Mouse (Mus musculus) heart, adult 18-20 months (tissue): Measurements from ENCODE around the gene Hdac7. TPM values are rescaled to one million over a fixed set of nuclear protein-coding genes. Genes with fewer than 3 reads are reported as not detected.
A peak's percentile ranks its signal among the peaks of the same experiment; 100 is the strongest.

Experiments
- DNase-seq, 2 experiments: peaks; one replicate each; pipeline ENCODE4 v3.0.0; 2021 to 2022; ENCODE audit warnings: mixed read lengths in 1 of 2
- total RNA-seq, 2 experiments: library from RNA; stranded (reverse); gene quantifications; 2 replicates each; pipeline ENCODE4 v1.2.3; 2021

Gene Hdac7
- total RNA-seq, 2 experiments from 2014 or later: 19.3 to 26.3 TPM

DNA sequence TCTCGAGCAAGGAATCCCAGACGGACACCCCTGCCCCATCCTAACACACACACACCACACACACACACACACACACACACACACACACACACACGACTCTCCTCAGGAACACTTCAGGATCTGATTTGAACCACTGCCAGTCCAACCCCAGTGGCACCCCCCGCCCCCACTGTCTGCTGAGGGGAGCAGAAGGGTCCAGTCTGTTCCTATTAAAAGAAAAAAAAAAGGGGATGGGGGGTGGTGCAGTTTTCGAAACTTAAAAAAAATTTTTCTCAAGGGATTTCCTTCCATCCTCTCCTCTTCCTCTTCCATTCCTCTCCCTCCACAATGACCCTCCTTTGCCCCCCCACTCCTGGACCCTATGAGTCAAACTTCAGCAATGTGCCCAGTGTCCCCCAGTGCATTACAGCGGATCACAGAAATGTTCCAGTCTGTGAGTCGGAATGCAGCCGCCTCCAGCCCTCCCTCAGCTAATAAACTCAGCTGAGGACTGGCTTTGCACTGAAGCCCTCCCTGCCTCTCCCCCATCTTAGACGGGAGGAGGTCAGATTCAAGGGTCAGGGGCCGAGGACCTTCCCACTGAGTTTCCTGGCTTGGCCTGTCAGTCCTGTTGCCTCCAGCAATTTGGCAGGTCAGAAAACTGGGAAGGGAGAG lies 12.2 kb downstream of the Hdac7 start:
- DNase-seq: peak; percentile 65 to 79

DNA sequence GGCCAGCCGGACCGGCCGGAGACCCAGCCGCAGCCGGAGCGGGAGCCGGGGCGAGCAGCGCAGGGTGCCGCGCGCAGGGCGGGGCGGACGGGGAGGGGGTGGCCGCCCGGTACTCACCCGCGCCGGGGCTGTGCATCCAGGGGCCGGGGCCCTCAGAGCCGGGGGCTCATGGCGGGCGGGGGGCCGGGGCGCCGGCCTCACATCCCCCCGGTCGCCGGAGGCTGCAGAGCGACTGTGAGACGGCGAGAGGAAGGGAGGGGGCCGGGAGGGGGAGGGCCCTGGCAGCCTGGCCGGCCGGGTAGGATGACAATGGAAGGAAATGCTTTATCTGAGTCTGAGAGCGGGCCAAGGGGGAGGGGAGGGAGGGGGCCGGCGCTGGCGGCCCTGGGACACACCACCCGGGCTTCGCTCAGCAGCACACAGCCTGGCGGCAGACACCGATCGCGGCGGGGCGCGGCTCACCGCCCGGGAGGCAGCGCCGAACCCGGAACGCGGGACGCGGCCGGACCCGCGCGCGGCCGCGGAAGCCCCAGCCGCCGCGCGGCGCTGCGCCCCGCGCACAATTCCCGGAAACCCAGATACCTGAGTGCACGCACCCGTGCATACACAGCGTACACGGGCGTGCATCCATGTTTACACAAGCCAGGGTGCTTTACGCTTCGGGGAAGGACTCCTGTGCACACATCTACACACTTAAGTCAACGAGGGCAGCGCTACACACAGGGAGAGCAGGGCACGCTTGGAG lies 12.9 kb downstream of the Hdac7 start:
- DNase-seq: peak; percentile 80 to 86

DNA sequence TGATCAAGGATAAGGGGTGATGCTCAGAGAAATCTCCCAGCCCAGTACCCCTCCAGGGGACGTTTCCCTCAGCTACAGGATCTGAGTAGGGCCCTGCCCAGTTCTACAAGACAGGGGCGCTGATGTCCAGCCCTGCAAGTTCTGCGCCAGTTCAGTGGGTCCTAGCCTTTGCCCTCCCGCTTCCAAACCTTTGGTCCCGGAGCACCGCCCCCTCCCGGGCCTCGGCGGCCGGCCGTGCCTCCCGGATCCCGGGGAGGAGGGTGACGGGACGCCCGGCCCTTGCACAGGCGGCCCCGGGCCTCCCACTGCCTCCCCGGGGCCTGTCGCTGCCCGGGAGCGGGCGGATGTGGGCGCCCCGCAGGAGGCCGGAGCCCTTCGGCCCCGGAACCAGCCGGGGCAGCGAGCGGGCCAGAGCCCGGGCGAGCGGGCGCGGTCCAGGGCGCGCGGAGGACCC lies 13.5 kb downstream of the Hdac7 start:
- peak; percentile 66 to 76 for DNase-seq

DNA sequence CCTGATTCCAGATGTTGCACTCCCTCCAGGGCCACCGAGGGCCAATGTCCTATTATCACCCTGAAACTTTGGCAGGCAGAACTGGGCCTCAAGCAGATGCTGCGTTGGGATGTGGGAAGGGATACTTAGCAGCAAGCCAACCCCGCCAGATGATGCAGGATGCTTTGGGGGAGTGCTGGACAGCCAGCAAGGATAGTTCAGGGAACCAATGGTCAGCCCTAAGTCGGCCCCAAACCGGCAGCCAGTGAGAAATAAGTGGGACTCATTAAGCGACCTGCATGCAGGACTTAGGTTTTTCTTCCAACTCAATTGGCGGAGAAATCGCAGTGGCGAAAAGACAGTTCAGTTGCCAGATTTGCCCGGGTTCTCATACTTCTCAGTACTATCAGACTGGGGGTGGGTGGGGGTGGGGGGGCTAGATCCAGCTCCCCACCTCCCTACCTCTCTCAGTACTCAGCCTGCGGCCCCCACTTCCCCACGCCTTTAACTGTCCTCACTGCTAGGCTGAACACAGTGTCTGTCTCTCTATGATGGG lies 14.0 kb downstream of the Hdac7 start:
- peak; percentile 66 to 68 for DNase-seq

DNA sequence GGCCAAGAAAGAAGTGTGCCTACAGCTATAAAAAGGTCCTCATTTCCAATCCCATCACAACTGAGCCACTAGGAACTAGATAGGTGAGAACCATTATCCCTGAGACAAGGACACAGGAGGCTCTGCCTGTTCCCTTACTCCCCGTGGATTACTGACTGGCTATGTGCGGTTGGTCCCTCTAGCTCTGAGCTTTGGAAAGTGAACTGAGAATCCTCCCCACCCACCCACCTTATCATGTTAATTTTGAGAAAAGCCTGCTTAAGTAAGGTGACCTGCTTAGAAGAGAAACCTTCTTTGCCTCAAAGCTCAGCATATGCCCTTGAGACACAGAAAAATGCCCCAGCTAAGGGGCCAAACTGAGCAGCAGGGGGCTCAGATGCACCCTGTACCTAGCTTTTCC lies 14.9 kb downstream of the Hdac7 start:
- no peak for DNase-seq

DNA sequence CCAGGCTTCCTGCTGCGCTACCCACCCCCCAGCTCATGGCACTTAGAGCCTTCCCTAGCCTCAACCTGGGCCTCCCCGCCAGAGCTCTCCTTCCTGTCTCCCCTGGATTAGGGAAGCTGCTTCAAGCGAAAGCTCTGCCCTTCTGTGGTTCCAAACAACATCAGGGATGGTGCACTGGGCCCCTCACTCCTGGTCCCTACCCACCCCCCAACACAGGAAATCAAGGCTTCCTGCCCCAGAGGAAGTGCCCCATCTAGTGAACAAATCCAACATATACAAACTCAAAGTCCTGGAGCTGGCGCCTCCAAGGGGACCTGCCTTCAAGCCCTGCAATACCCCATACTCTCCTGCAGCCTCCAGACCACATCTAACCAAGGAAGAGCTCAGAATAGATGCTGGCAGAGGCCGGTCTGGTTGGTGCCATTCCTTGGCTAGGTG lies 15.4 kb downstream of the Hdac7 start:
- DNase-seq: peak; percentile 58 to 65

DNA sequence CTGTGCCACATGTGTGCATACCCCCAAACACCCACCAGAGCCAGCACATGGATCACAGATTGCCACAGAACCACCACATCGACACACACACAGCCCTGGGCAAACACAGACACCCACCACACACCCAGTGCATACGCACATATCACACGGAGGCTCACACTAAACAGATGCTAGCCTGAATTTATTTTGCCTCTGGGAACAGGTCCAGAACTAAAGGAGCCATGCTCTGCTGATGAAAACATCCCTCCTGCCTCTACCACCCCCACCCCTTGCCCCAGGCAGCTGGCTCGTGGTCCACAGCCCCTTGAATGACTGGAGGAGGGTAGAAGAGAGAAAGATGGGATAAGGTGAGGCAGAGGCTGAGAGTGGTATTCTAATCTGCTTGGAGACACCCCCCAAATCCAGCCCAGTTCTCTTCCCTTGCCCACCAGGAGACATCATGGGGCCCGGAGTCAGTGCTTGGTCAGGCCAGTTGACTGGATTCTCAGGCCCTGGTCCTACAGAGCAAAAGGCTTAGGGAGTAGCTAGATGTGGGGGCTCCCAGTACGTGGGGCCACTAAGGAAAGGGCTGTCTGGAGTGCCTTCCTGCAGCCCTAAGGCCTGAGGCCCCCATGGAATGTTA lies 16.0 kb downstream of the Hdac7 start:
- no peak for DNase-seq

DNA sequence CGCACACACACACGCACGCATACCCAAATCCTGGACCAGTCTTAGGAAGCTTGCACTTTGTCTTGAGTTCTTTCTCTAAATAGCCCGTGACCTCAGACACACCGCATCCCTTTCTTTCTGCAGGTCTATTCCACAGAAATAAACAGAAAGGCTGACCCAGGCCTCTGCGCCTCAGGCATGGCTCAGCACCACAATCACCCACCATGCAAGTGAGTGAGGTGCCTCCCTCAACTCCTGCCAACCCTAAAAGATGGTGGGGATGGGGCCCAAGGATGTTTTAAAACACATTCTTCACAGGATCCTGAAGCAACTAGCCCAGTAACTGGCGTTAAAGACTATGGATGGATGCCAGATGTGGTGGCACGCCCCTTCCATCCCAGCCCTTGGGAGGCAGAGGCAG lies 16.9 kb downstream of the Hdac7 start:
- DNase-seq: no peak

DNA sequence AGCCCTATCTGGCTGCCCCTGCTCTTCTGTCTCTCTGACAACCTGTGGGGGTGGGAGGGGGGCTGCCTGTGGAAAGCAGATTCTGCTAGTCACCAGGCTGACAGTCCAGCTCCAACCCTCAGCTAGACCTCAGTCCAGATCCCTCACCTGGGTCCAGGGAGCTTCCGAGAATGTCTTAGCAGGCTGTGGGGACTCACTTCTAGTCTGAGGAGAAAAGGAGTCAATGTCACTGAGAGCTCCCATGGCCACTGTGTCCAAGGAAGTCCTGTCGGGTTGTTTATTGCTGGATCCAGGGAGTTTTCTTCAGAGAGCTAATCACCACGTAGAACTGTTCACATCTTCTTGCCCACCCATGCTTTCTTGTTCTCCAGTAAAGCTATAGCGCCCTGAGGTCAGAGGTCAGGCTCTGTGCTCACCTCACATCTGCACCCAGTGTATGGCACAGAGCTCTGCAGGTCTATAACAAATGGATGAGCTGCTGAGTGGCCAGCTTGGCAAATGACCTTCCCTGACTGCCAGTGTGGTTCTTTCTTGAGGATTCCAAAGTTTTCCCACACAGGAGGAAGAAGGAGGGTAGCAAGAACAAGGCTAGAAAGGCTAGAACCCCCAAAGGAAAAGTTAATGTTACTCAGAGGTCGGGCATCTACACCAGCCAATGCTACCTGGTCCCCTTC lies 17.6 kb downstream of the Hdac7 start:
- DNase-seq: no peak

DNA sequence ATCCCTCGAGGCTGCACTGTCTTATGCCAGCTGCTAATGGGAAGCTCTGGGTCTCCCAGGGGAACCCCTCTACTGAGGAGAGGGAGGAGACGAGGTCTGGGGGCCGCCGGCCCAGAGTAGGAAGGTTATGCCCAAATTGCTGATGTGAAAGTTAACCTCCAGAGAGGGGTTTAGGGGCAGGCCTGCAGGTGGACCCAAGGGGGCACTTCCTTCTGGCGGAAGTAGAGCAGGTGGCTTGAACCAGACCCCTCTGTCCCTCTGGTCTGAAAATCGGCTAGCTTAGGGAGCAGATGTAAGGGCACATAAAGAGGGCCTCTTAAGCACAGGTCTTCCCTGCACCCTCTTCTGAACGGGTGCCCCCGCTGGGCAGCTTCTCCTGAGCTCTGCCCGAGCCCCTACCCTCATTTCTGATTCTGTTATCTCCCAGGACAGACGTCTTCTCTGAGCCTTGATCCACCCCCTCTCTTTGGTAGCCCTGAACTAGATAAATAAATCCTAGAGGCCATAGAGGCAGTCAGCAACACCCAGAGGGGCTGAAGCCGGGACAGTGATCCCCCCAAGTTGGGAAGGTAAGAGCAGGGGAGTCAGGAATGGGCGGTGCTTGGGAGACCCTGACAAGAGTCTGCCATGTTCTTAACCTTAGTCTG lies 18.2 kb downstream of the Hdac7 start:
- no peak for DNase-seq

DNA sequence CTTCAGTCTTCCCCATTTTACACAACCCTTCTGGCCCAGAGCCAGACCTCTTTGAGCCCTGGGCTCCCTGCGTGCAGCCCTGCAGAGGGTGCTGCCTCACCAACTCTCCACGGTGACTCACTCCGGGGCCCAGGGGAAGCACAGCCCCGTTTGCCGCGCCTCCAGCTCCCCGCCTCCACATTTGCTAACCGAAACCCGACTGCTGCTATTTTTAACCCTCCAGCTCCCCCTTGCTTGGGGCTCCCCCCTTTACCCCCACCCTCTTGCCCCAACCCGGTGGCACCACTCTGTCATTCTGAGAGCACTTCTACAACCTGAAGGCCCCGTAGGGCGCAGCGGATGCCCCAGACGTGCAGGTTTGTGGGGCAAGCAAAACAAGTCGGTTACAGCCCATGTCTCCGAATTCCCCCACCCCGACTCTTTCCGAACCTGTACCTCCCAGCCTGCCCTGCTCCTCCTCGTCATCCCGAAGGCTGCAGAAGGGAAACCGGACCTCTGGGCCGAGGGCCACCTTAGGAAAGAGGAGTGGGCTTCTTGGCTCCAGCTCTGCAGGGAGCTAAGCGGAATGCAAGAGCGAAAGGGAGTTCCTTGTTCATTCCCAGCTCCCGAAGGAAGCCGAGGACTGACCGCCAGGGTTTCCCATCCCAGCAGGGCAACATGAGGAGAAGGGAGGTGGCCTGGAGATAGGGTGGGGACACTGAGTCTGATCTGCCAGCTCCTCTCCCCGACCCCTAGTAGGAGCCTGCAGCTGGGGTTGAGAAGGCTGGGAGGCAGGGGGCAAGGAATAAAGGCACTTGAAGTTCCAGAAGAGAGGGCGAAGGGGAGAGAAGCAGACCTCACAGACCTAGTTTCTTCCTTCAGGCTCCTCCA lies 19.0 kb downstream of the Hdac7 start:
- peak; percentile 89 to 94 for DNase-seq

DNA sequence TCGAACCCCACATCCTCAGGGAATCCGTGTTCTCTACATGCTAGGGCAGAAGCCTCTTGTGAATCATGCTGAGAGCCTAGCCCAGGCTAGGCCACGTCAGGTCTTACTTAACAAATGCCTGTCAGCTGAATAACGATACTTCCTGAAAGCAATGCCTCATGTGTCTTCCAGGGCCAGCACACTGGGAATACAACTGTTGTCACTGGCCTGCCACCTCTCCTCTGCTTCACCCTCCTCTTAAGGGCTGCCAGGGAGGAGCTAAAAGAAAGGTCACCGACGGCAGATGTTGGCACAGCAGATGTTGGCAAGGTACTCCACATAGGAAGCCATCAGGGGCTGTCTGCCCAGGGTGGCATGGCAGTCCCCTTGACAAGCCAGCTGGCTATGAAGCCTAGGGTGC lies 20.3 kb downstream of the Hdac7 start:
- peak; percentile 64 to 77 for DNase-seq

DNA sequence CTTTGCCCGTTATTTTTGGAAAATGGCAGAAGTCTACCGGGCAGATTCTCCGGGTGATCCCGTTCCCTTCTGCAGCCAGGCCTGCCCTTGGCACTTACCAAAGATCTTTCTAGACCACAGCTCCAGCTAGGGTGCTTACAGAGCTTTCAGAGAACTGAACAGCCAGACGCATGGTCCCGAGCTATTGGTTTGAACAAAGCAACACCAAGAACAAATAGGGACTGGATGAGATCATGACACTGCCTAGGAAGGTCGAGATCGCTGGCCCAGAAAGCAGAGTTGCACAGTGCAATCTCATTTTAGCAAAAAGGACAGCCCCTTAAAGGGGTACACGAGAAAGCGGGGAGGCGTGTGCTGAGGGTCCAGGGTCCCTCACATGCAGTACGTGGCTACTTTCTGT lies 20.8 kb downstream of the Hdac7 start:
- DNase-seq: peak in 1 of 2 experiments; percentile 31

DNA sequence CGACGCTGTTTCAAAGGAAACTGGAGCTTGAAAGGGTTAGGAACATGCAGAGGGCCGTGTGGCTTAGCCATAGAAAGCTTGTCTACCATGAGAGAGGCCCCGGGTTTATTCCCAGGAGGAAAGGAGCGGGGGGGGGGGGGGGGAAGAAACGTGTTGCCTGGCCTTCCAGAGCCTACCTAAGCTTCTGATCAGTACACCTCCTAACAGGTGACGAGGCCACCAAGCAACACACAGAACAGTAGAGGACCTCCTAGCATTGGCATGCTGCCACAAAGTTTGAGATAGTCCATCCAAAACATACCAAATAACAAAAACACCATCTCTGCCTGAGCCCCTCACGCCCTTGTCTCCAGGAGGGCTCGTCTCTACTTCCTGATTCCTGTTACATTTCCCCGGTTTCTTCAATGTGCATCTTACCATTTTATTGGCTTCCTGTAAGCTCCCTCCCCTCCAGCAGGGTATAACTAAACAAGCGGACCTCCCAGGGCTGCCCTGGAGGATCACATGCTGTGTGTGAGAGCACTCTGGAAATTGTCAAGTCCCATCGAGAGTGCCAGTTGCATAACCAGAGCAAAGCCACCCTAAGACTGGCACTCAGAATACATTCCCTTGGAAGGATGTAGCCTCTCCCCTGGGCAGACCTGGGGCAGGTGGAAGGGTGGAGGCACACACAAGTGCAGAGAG lies 21.6 kb downstream of the Hdac7 start:
- peak in 1 of 2 experiments; percentile 52 for DNase-seq

DNA sequence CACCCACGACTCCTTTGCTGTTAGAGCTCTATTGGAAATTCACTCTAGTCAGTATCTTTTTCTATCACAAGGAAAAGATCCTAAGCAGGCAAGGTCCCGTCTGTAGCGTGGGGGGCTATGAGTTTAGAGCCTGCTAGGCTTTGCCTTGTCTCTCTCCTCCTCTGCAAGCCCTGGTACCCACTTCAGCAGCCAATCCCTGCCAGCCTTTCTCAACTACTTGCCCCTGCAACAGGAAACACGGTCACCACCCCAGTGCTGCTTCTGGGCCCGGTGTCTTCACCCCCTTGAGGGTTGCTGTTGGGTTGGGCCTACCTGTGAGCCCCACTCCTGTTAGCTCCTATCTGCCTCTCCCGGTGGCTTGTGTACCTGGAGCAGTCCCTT lies 22.3 kb downstream of the Hdac7 start:
- DNase-seq: peak in 1 of 2 experiments; percentile 46

DNA sequence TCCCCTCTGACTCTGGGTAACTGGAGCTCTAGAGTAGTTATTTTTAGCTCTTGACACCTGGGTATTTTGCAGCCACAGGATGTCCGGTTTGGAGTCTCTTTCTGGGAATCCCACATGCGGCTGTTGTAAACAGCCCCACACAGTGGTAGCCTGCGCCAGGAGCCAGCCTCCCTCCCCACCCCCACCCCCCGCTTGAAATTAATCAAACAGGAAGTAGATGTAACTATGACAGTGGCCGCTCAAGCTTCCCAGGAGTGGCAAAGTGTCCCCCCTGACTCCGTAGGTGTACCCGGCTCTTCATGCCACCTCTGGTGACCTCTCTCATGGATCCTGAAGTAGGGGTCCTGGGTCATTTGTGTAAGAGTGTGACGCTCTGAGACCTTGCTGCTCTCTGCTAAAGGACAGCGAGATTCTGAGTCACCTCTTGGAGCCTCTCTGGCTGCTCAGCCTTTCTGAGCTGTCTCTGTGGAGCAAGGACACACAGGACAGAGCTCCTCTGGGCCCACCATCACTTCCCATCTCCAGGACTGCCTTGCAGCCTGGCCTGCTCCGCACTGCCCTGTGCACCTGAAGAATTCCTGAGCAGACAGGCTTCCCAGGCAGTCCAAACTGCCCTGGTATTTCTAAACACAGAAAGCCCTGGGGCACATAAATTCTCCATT lies 22.9 kb downstream of the Hdac7 start:
- DNase-seq: peak; percentile 56 to 74

DNA sequence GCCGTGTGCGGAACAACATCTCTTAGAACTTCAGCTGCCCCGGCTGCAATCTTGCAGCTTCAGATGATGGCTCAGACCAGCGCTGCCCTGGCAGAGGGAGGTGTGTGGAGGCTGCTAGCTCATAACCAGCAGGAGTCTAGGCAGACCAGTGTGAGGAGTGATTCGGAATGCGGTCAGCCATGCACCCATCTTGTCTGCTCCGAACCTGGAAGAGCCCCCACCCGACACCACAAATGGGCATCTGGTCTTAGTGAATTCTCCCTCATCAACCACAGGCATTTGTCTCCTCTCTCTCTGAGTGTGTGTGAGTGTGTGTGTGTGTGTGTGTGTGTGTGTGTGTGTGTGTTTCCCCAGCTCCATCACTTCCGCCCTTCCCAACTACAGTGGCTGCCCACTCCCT lies 24.4 kb downstream of the Hdac7 start:
- no peak for DNase-seq

DNA sequence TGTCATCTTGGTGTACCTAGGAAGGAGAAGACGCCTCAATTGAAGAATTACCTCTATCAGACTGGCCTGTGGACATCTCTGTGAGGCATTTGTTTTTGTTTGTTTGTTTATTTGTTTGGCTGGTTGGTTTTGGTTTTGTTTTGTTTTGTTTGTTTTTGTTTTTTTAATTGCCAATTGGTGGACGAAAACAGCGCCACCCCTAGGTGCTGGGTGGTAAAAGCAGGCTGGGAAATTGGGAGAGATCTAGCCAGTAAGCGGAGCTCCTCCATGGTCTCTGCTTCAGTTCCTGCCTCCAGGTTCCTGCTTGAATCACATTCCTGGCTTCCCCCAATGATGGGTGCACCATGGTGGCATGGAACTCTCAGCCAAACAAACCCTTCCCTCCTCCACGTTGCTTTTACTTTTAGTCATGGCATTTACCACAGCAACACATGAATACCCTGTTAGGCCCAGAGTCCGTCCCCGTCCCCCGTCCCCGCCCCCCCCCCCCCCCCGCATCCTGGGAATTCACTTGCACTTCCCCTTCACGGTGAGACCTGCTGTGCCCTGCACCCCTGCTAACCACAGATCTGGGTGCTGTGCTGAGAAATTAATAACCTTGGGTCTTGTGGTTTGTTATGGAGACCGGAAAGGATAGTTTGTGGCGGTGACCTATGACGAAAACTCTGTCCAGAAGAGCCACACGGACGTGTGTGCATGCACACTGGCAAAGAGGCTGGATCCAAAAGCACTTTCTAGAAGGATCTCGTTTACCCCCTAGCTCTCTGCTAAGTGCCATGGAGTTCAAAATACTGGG lies 27.9 kb downstream of the Hdac7 start:
- DNase-seq: no peak

DNA sequence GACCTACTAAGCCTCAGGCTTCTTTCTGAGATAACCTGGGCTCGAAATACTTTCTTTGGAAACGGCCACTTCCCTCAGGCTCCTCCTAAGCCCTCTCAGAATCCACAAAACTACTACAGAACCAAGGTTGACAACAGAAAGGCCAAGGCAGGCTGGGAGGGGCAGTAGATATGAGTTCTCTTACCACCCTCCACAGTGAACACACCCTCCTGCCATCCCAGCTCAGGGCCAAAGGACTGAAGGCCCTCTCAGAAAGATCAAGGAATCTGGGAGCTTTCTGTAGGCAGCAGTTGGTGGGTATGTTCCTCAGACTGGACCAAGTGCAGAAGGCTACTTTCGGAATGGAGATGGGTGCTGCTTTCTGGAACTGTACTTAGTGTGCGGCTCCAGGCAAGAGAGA lies 29.0 kb downstream of the Hdac7 start:
- no peak for DNase-seq
